Mouse (Mus musculus) layer of hippocampus, adult 2 months (tissue): ENCODE results near the gene Slc25a12. TPM values are rescaled to one million over a fixed set of nuclear protein-coding genes. Genes with fewer than 3 reads are reported as not detected.
A peak's percentile ranks its signal among the peaks of the same experiment; 100 is the strongest.
"Not testable (repeated sequence)": the region's sequence is repeated elsewhere in the genome, so short reads cannot be mapped to it uniquely, and the experiment has no call there.

ENCODE experiments used
- DNase-seq, 2 experiments: peaks; one replicate each; pipeline ENCODE4 v3.0.0; 2022; ENCODE audit warnings: low spot score in 2 of 2
- H3K27ac ChIP-seq: fragments of 200-600 bp; 2 replicates; pipeline ENCODE4 v1.8.1; 2022
- H3K4me3 ChIP-seq: fragments of 200-600 bp; 2 replicates; pipeline ENCODE4 v1.8.1; 2022; ENCODE audit warnings: mild to moderate bottlenecking
- CTCF ChIP-seq: fragments of 200-600 bp; conservative IDR thresholded peaks from 2 replicates; pipeline ENCODE4 v1.8.1; 2022; ENCODE audit warnings: antibody characterized with exemption, mild to moderate bottlenecking, moderate library complexity
- long read RNA-seq, 2 experiments: library from polyadenylated mRNA; stranded (forward); transcript quantifications; one replicate each; pipeline ENCODE4 v2.0.0; 2021; ENCODE audit warnings: borderline mapping rate in 2 of 2
- total RNA-seq, 2 experiments: library from RNA; stranded (reverse); gene quantifications; 2 replicates each; pipeline ENCODE4 v1.2.3; 2021

Gene Slc25a12
- total RNA-seq = 100 to 1,000 TPM; 155 TPM
- long read RNA-seq, experiment 1, full-length matches to known transcripts = 76 of 113 reads
- long read RNA-seq, experiment 1, partial matches to known transcripts = 20 of 113 reads
- long read RNA-seq, experiment 1, other reads (novel, unspliced or antisense) = 17 of 113 reads
- long read RNA-seq, experiment 2, full-length matches to known transcripts = 93 of 136 reads
- long read RNA-seq, experiment 2, partial matches to known transcripts = 18 of 136 reads
- long read RNA-seq, experiment 2, other reads (novel, unspliced or antisense) = 25 of 136 reads

DNA sequence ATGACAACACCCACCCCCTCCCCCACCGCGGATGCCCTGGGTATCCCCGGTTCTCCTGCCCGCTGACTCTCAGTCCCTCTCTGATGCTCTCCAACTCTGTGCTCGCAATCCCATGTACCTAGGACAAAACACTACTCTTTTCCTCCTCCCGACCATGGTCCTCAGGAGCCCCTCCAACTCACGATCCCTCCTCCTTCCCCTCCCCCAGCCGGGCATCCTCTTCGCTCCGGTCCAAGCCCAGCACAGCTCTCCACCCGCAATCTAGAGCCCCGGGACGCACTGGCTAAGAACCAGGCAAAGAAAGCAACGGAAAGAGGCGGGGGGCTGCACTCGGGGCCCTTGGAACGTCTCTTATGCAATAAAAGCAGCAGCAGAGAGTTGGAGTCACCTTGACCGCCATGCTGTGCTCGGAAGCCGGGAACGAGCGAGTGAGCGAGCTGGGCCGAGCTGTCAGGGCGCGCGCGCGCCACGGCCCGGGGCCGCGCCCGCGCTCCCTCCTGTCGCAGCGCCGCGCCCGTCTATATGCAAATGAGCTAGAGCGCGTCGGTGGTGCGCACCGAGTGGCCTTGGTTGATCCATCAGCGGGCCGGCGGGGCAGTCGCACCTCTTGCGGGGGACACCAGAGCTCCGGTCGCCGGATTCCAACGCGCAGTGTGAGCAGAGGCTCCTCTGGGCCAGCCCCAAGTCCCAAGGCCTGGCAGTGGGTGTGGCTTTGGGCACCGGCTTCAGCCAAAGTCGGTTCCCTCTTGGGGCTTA lies at the start of gene Slc25a12:
Gene Slc25a12, minus strand, starts transcription at position 625 of the 756 bp plus-strand sequence.
- Histone ChIP-seq H3K27ac (peak within 1 kb of the TSS; percentile 99), H3K4me3 (peak within 1 kb of the TSS; percentile 94)
- no peak for TF ChIP-seq CTCF
- peak; percentile 54 to 62 for DNase-seq

DNA sequence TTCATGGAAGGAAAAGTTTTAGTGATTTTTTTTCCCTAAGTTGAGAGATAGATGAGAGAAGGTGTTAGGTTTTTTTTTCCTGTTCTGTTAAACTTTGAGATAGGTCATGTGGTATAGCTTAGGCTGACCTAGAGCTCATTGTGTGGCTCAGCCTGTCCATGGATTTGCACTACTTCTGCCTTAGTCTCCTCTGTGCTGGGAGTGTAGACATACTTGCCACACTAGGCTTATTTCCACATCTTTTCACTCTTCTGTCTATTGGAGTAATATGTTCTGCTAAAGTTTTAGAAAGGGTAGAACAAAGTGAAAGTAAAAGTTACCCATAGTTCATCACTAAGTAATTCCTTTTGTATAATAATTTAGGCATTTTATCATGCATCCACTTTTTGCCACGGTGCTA lies 38.1 kb upstream of the Slc25a12 start:
- no peak for TF ChIP-seq CTCF
- DNase-seq = no peak
- no peak overlapping the region for H3K27ac ChIP-seq
- H3K4me3 ChIP-seq = no peak overlapping the region

DNA sequence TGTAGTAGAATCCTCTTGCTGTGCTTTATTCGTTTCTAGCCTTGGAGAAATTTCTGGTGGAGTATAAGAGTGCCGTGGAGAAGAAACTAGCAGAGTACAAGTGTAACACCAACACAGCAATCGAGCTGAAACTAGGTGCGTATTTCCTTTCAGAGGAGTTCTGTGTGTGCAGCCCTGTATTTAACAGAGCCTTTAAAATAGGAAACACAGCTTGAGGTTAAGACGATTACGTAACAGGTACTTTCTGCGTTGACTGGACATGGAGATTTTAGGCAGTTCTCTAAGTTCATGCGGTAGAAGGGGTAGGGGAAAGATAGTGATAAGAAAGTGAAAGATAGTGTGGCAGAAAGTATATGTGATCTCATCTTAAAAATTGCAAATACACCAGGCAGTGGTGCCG lies 22.3 kb upstream of the Slc25a12 start:
- no peak for DNase-seq
- no peak for TF ChIP-seq CTCF
- Histone ChIP-seq H3K4me3 (peak overlapping the region; percentile 96), H3K27ac (no peak overlapping the region)

DNA sequence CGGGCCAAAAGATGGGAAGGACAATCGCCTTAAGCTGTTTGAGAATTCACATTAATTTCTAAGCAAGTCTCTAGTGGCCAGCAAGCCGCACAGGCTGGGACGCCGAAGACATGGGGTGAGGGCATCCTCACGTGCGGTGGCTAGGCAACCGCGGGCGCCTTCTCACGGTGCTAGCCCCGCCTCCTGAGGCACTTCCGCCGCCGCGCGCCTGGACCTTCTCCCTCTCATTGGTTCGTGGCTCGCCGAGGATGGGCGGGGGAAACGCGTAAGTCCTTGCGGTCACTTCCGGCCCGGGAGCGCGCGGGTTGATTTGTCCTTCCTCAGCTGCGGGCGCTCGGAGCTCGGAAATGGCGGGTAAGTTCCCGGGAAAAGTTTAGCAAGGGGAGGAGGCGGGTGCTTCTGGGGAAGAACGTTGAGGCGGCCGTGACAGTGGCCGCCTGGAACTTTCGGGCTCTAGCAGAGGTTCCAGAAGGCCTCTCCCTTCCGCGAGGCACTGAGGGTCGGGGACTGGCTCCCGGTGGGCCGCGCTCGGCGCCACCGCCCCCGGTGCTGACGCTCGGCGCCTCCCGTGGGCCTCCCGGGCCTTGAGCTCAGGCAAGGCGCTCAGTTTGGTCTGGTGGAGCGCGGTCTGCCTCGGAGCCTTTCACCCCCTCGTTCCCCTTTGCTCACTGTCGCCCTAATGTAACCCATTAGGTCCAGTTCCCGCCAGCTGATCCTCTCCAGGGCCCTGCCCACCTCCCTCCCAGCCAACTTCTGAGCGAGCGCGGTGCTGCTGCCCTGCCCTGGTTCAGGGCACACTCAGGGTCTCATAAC lies 21.6 kb upstream of the Slc25a12 start, which contains the start of gene Hat1:
Gene Hat1, plus strand, starts transcription at position 8 of the 813 bp plus-strand sequence.
- peak; percentile 10; the same call in 1 of the 2 replicates for TF ChIP-seq CTCF
- peak; percentile 96 for DNase-seq
- Histone ChIP-seq H3K27ac (peak within 1 kb of the TSS; percentile 66), H3K4me3 (peak within 1 kb of the TSS; percentile 96)

DNA sequence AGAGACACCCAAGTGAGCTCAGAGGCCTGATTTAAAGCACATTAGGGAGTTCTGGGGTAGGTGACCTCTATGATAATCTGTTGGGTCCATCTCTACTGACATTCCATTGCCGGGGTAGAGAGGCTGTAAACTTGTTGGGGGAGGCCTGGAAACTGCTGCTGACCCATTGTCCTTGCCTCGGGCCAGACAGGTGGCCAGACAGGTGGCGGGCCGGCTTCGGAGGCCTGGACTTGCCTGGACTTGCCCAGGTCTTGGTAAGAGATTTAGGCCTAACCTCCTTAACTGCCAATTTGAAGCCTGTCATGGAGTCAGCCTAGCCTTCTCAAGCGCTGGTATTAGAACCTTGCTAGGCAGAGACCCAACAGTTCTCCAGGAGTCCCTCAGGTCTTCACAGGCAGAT lies 20.2 kb upstream of the Slc25a12 start:
- Histone ChIP-seq H3K4me3 (no peak overlapping the region), H3K27ac (no peak overlapping the region)
- TF ChIP-seq CTCF = no peak
- DNase-seq = no peak

DNA sequence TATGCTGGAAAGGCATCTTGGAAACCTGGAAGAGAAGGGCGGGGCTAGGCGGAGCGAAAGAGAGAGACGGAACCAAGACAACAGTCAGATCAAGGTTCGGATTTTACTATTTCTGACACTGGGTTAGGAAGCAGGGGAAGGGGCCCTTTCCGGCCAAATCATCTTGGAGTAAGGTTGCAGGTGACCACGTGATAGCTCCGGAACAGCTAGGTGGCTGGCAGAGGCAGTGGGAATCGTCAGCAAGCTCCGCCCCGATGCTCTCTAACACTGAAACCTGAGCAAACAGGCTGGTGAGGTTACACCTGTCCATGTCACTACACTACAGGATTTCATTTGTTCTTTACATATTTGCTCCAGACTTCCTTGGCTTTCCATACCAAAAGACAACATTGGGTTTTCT lies 16.3 kb upstream of the Slc25a12 start:
- DNase-seq = no peak
- Histone ChIP-seq H3K4me3 (no peak overlapping the region), H3K27ac (no peak overlapping the region)
- no peak for TF ChIP-seq CTCF

DNA sequence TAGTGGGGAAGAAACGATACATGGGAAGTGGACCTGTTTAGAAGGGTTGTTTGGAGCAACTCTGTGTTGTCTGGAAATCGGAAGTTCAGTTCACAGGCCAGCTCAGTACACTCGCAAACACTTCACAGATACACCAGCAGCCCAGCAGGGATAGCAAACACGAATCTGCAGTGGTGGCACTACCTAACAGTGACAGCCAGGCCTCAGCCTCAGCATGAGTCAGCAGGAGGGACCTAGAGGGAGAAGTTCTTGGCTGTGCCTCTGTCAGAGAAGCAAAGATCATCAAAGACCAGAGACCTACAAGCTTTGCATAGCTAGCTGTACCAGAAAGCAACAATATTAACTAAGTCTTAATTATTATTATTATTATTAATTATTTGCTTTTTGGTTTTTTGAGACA lies 14.4 kb upstream of the Slc25a12 start:
- TF ChIP-seq CTCF = no peak
- H3K27ac ChIP-seq = no peak overlapping the region
- no peak overlapping the region for H3K4me3 ChIP-seq
- no peak for DNase-seq

DNA sequence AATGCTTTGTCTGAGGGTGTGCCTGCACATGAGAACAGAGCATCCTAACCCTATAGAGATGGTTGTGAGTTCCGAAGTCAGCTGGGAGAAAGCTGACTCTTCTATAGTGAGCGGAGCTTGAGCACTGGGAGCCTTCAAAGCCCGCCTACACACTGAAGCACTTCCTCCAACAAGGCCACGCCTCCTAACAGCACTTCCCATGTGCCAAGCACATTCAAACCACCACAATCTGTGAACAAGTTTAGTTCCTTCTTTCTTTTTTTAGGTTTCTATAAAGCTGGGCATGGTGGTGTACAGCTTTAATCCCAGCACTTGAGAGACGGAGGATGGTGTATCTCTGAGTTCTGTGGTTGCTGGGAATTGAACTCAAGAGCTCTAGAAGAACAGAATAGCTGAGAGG lies 9.9 kb upstream of the Slc25a12 start:
- TF ChIP-seq CTCF = no peak
- DNase-seq = no peak
- Histone ChIP-seq H3K27ac (no peak overlapping the region), H3K4me3 (no peak overlapping the region)

DNA sequence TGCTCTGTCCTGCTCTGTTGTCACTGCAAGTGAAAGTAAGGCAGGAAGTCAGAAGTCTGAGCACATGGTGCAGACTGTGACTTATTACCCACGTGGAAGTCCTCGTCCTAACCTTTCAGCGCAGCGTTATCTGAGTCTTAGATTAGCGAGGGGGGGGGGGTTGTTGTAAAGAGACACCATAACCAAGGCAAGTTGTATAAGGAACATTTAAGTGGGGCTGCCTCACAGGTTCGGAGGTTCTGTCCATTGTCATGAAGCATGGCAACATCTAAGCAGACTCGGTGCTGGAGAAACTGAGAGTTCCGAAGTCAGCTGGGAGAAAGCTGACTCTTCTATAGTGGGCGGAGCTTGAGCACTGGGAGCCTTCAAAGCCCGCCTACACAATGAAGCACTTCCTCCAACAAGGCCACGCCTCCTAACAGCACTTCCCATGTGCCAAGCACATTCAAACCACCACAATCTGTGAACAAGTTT lies 8.9 kb upstream of the Slc25a12 start:
- Histone ChIP-seq H3K4me3 (no peak overlapping the region), H3K27ac (no peak overlapping the region)
- no peak for TF ChIP-seq CTCF
- no peak for DNase-seq

DNA sequence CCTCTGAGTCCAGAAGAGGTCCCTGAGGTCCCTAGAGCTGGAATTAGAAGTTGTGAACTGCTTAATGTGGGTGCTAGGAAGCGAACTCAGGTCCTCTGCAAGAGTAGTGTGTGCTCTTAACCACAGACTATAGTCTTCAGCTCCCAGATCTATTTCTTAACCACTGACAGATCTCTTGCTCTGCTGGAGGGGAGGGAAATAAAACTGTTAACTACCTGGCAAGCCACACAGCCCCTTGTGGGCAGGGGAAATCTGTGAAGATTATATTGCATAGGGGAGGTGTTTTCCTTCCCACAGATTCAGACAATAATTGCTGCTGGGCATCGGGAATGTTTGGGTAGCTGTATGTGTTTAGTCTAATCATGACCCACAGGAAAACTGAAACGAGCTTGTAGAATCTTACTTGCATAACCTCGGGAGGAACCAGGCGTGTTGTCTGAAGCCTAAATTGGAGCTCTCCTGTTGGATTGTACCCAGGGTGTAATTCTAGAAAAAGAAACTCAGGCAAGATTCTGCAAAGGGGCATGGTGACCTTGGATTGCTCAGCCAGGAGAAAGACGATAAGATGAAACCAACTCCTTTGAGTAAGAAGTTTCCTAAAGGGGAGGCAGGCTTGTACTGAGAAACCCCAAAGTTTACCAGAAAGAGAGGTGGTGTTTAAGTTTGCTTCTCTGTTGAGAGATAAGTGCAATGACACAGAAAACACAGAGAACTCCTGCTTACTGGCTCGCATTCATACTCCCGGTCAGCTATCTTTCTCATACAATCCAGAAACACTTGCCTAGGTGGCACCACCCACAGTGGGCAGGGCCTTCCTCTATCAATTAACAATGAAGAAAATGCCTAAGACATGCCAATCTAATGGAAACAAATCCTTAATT lies 7.0 kb upstream of the Slc25a12 start:
- Histone ChIP-seq H3K27ac (no peak overlapping the region), H3K4me3 (no peak overlapping the region)
- TF ChIP-seq CTCF = no peak
- no peak for DNase-seq

DNA sequence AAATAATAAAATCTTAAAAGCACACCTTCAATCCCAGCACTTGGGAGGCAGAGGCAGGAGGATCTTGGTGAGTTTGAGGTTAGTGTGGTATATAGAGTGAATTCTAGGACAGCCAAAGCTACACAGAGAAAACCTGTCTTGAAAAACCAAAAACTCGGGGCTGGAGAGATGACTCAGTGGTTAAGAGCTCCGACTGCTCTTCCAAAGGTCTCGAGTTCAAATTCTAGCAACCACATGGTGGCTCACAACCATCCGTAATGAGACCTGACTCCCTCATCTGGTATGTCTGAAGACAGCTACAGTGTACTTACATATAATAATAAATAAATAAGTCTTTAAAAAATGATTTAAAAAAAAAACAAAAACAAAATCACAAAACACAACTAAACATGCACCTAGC lies 4.7 kb upstream of the Slc25a12 start:
- not testable (repeated sequence) for H3K27ac ChIP-seq, H3K4me3 ChIP-seq, DNase-seq

DNA sequence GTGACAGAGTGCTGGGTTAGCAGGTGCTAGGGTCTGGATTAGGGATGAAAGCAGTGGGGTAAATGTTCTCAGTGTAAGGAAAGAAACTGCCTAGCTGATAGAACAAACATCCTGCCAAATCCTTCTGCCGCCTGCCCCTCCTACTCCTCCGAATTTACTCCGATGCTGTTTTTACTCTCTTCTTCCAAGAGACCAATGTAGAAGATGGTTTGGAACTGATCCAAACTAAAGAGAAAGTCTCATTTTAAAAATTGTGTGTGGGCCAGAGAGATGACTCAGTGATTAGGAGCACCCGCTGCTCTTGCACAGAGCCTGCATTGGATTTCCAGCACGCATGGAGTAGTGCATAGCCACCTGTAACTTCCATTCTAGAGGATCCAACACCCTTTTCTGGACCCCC lies 4.2 kb upstream of the Slc25a12 start:
- H3K27ac ChIP-seq = no peak overlapping the region
- no peak overlapping the region for H3K4me3 ChIP-seq
- peak in 1 of 2 experiments; percentile 78 for DNase-seq
- no peak for TF ChIP-seq CTCF
